Mouse (Mus musculus) kidney, adult 18-20 months (tissue): ENCODE data around the gene Ankrd33b.

Experiments used
- DNase-seq: peaks from one replicate; pipeline ENCODE4 v3.0.0; 2021

The Ankrd33b gene

DNA sequence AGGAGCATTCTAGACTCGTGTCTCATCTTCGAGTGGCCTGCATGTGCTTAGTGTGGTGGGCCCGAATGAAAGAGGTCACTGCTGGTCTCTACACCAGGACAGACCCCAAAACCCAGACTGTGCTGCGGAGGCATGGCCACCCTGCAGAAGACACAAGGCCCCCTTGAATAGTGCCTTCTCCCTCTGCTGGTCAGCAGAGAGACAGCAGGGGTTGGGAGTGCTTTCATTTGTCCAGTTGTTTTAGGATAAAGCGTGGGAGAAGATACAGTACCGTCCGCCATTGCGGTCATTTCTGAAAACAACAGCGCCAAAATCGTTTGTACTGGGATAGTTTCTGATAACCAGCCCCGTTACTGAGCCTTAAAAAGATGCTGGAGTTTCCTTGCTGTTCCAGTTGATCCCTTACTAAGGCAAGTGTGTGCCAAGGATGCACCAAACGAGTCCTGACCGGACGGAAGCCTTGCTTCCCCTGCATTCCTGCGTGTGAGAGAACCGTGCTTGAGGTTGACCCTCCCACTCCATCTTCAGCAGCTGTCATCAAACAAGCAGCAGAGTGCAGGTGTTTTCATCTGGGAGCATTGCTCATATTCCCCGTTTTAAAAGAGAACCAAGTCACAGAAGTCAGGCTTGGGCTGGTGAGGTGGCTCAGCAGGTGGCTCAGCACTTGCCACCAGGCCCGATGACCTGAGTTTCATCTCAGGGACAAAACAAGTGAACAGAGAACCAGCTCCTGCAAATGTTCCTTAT, 108.7 kb downstream of the Ankrd33b start:
- DNase-seq, result no peak

DNA sequence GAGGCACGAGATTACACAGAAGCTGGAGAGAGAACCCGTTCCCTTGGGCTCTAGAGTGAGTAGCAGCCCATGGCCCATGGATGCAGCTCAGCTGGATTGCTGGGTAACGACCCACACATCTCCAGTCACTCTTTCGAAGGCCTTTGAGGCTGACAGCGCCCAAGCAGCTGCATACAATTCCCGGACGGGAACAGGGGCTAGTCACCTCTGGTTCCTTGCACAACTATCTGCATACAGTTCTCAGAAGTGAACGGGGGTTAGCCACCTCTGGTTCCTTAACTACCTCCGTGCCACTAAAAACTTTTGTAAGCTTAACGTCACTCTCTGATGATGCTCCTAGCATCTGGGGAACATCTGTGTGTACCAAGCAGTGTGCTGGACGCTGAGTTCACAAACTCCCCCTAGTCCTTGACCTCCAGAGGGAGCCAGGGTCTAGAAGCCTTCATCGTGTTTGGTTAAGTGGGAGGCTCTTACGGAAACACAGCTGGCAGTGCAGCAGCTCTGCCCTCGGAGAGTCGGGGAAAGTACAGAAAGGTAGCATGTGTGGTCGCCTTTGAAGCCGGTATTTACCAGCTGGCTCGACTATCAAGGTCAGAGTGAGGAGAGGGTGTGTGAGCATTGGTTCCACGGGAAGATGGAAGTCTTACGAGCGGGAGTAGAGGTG, 109.4 kb downstream of the Ankrd33b start:
- DNase-seq, result no peak

DNA sequence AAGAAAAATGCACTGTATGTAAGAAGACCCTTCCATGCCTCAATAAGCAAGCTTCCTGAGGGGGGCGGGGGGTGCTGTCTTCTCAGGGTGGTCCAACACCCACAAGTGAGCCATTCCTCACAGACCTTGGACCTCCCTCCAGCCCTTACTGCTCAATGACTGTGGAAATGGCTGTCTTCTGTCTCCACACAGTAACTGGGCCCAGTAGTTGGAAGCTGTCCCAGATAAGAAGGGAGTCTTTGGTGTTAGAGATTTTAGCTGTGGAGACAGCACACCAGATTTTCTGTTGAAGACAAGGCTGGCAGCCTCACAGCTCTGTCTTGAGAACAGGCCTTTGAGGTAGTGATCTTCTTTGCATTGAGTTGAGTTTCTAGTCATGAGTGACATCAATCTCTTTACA, 110.2 kb downstream of the Ankrd33b start:
- no peak for DNase-seq

- DNase-seq, result no peak
These were observed 111.8 kb downstream of the Ankrd33b start for GRCm38 (mm10) chr15:31255762-31256161.

GRCm38 (mm10) chr15:31254939-31255535, 112.5 kb downstream of the Ankrd33b start:
- no peak for DNase-seq

GRCm38 (mm10) chr15:31253963-31254362, 113.6 kb downstream of the Ankrd33b start:
- peak; percentile 43 for DNase-seq

DNA sequence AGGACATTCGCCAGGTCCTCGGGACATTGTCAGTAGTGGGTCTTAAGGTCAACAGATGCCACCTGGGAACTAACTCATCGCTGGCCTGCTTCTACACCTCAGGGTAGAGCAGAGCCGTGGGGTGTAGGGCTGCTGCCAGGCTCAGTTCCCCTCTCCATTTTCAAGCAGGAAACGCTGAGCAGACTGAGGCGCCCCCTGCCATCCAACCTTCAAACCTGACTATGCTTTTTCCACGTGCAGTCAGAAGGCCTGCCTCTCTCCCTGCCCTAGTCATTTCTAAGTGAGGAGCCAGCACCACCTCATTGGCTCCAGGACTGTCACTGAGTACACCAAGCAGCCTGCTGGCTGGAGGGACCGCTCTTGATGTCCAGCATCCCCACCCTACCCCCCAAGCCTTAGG, 114.1 kb downstream of the Ankrd33b start:
- no peak for DNase-seq

- DNase-seq, result no peak
These were observed 114.8 kb downstream of the Ankrd33b start for GRCm38 (mm10) chr15:31252590-31253311.

DNA sequence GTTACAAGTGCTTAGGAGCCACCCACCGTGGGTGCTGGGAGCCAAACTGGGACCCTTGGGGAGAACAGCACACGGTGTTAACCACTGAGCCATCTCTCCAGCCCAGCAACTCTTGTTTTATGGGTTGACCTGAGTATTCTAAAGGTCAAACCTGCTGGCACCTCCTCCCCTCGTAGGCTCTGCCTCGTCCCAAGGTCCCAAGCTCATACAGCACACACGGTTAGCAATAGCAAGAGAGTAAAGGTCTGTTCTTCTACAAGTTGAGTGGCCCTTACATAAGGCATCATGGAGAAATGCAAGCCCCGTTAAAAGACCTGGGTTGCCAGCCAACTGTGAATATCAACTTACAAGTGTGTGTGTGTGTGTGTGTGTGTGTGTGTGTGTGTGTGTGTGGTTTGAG, 116.3 kb downstream of the Ankrd33b start:
- DNase-seq, result no peak

DNA sequence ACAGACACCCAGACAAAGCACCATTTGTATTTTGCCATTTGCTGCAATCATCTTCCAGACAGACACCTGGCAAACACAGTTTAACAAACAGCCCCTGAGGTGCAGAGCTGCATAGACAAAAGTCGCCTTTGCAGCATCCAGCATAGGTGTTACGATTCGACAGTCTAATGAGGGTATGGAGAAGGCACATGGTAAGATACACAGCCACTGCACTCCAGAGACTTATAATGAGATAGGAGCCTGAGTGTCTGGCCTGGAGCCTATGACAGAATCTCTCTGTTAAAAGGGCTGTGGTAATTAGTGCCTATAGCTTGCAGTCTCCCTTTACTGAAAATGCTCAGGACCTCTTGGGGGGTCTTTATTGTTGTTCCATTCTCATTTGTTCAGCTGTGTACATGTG, 116.8 kb downstream of the Ankrd33b start:
- DNase-seq, result no peak

- no peak for DNase-seq
These were observed 117.5 kb downstream of the Ankrd33b start for GRCm38 (mm10) chr15:31250027-31250426.

DNA sequence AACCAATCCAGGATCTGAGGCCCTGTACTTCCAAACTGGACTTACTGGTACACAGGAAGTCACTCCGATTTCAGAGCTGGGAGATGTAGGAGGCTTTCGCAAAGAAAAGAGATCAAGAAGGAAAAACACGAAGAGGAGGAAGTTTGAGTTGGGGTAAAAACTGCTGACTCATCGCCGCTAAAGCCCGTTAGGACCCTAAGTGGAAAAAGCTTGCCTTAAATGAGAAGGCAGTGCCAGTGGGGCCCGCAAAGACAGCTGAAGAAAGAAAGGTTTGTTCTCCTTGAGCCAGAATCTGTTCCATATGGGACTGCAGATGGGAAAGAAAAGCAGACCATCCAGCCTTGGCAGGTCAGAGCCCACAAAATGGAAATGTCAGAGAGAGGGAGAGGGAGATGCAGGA, 118.6 kb downstream of the Ankrd33b start:
- DNase-seq, result no peak

GRCm38 (mm10) chr15:31247035-31247434, 120.5 kb downstream of the Ankrd33b start:
- no peak for DNase-seq

- DNase-seq, result no peak
These were observed 121.6 kb downstream of the Ankrd33b start for GRCm38 (mm10) chr15:31245934-31246333.

DNA sequence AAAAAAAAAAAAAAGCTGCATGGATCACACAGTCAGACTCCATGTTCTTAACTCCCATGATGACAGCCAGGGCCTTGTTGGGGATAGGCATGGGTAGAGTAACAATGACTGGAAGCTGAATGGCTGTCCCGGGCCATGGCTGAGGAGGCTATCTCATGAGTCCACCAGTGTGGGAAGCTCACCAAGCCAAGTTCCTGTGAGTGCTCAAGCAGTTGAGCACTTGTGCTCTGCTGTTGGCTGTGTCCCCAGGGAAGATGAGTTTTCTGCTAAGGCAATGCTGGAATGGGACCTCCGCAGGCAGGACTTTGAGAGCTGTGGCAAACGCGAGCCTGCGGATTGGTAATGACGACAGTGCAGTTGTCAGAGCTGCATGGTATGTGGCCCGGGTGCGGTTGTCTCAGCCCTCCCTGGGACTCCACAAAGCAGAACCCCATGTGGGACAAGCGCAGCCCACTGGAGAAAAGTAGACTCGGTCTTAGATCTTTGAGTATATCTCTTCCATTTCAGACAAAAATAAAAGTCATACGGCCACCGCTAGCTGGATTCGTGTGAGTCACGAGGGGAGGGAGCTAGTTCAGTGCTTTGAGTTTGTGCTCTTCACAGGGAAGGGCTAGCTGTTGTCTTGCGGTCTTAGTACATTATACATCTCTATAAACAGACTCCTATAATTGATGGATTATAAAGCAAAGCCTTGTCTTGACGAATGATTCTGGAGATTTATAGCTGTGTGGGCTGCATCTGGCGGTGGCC, 122.7 kb downstream of the Ankrd33b start:
- no peak for DNase-seq

DNA sequence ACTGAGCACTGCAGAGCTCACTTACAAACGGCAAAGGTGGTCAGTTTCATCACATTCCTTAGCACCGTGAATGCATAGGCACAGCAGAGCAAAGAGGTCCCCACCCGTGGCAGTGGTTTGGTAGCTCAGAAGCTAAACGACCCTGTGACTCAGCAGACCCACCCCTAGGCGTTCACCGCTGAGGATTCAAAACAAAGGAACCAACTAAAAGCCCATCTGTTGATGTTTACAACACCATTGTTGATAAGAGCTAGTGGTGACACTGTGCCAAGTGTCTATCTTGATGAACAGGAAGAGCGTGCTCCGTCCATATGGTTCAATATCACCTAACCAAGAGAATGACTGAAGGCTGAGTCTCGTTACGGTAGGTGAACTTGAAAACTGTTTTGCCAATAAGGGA, 124.3 kb downstream of the Ankrd33b start:
- no peak for DNase-seq
